Mouse (Mus musculus) monocyte, adult 5-6 weeks (primary cell): Measurements from ENCODE around the gene Vsx2. TPM values are rescaled to one million over a fixed set of nuclear protein-coding genes. Genes with fewer than 3 reads are reported as not detected.

Experiments
- ATAC-seq: fragments of 153-309, 156-312 bp; replicated peaks from 2 replicates; pipeline ENCODE4 v1.8.0; 2017; ENCODE audit warnings: mild to moderate bottlenecking; ENCODE audit not compliant: low TSS enrichment, insufficient number of reproducible peaks, severe bottlenecking, poor library complexity, low FRiP score
- total RNA-seq: library from RNA; stranded (forward); fragments of 200-1000, 200-491, 200-594 nt; gene quantifications from 3 replicates; pipeline ENCODE4 v1.2.3, GENCODE M21; 2017

Gene Vsx2
- total RNA-seq, 1 experiment from 2014 or later: not detected

DNA sequence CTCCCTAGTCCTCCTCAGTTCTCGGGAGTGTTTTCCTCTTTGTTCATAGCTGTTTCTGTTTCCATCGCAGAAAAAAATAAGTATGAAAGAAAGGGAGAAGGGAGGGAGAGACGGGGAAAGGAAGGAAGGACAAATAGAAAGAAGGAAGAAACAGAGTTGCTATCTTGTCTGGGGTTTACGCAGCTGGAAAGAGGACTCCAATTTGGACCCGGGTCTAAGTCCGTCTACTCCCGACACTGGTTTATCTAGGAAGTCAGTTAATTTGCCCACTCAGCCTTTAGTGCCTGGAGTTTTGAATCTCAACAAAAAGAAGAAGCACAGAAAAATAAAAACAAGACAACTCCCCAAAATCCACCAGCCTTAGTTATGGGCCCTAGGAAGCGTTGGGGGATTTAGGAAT, 55.0 kb downstream of the Vsx2 start:
- no peak for ATAC-seq

DNA sequence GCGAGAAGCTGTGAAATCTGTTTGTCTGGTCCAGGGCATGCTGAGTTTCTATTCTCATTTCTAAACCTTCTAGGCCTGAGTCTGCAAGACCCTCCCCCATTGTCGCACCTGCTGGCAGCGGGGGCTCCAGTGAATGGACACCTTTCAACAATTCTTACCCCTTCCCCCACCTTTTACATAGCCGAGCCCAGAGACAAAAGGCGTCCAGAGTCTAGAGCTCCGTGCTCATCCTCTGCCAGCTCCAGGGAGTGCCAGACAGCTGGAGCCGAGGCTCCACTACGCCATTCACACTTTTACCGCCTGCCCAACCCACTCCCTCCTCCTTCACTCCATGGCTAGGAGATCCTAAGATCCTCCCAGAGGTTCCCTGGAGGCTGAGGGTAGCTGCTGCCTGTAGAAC, 55.6 kb downstream of the Vsx2 start:
- no peak for ATAC-seq

GRCm38 (mm10) chr12:84631867-84632266, 62.3 kb downstream of the Vsx2 start:
- ATAC-seq: no peak

- no peak for ATAC-seq
These were observed 70.7 kb downstream of the Vsx2 start for GRCm38 (mm10) chr12:84640253-84640652.

- ATAC-seq: no peak
These were observed 71.1 kb downstream of the Vsx2 start, which contains the start of gene Vrtn for GRCm38 (mm10) chr12:84640654-84641053. Vrtn (plus strand) TSS chr12:84641019.

Other genes with a start within 250 kb of the Vsx2 start
- 5.7 to 9.8 TPM (median 8.6 TPM) in 3 replicates for gene Coq6, start 208.1 kb upstream of the Vsx2 start, total RNA-seq
- gene Fam161b, start 207.9 kb upstream of the Vsx2 start, total RNA-seq: 0.29 to 0.32 TPM in 2 of 3 replicates, not detected in the other
- gene Entpd5, start 160.7 kb upstream of the Vsx2 start, total RNA-seq: 7.0 to 10.6 TPM (median 8.4 TPM) in 3 replicates
- gene Bbof1, start 160.7 kb upstream of the Vsx2 start, total RNA-seq: 0.75 to 0.87 TPM in 2 of 3 replicates, not detected in the other
- 66.2 to 82.0 TPM (median 67.1 TPM) in 3 replicates for gene Rnf113a2, start 152.6 kb upstream of the Vsx2 start, total RNA-seq
- gene Aldh6a1, start 118.8 kb upstream of the Vsx2 start, total RNA-seq: 3.8 to 6.3 TPM (median 4.5 TPM) in 3 replicates
- 21.2 to 23.0 TPM (median 21.7 TPM) in 3 replicates for gene Lin52, start 118.3 kb upstream of the Vsx2 start, total RNA-seq
- 4.0 to 10.0 TPM (median 5.7 TPM) in 3 replicates for gene Abcd4, start 47.7 kb downstream of the Vsx2 start, total RNA-seq
- gene Vrtn, start 71.3 kb downstream of the Vsx2 start, total RNA-seq: not detected in 3 replicates
- not detected in 3 replicates for gene Syndig1l, start 129.1 kb downstream of the Vsx2 start, total RNA-seq
- 69.6 to 85.5 TPM (median 78.1 TPM) in 3 replicates for gene Npc2, start 203.4 kb downstream of the Vsx2 start, total RNA-seq
- gene Isca2, start 203.5 kb downstream of the Vsx2 start, total RNA-seq: 25.3 to 50.1 TPM (median 44.7 TPM) in 3 replicates